Mouse (Mus musculus) erythroblast, embryonic 14.5 days (primary cell): ENCODE results near the gene Sh2b2. TPM values are rescaled to one million over a fixed set of nuclear protein-coding genes. Genes with fewer than 3 reads are reported as not detected.

Source experiments
- H3K27me3 ChIP-seq: 2 replicates; pipeline ENCODE4 v1.6.1; 2012; ENCODE audit warnings: inconsistent platforms; ENCODE audit not compliant: control insufficient read depth
- H3K36me3 ChIP-seq: 2 replicates; pipeline ENCODE4 v1.6.1; 2012; ENCODE audit warnings: mild to moderate bottlenecking, inconsistent platforms; ENCODE audit not compliant: control insufficient read depth
- H3K4me1 ChIP-seq: 2 replicates; pipeline ENCODE4 v1.6.1; 2012; ENCODE audit warnings: inconsistent platforms; ENCODE audit not compliant: control insufficient read depth
- H3K4me3 ChIP-seq: replicated peaks from 2 replicates; pipeline ENCODE3; 2012; ENCODE audit warnings: moderate library complexity, mild to moderate bottlenecking, inconsistent platforms
- H3K9me3 ChIP-seq: 2 replicates; pipeline ENCODE4 v1.6.1; 2012; ENCODE audit warnings: low read length, inconsistent platforms, mixed read lengths; ENCODE audit not compliant: control insufficient read depth
- GATA1 ChIP-seq: IDR thresholded peaks from 2 replicates; pipeline ENCODE4 v1.6.1; 2012; ENCODE audit warnings: low read length, inconsistent platforms, mixed read lengths
- TAL1 ChIP-seq: IDR thresholded peaks from 3 replicates; pipeline ENCODE4 v1.6.1; 2012; ENCODE audit warnings: low read length, inconsistent platforms, mixed read lengths
- polyA plus RNA-seq: library from polyadenylated mRNA; stranded (reverse); fragments of >175 nt; gene quantifications from 2 replicates; pipeline ENCODE4 v1.2.3, GENCODE M21; 2012

The Sh2b2 gene
- polyA plus RNA-seq, 1 experiment = 0.03 TPM

GRCm38 (mm10) chr5:136179594-136179993, 66.8 kb downstream of the Sh2b2 start:
- TF ChIP-seq GATA1 (no peak), TAL1 (no peak)
- H3K36me3 ChIP-seq = peaks cover 71% of the 10 kb centered on the region
- H3K27me3 ChIP-seq = no peaks in the 10 kb centered on the region
- H3K9me3 ChIP-seq = no peaks in the 10 kb centered on the region
- peaks cover 2% of the 10 kb centered on the region; the same call in 1 of the 2 replicates for H3K4me1 ChIP-seq
- H3K4me3 ChIP-seq = no peak overlapping the region

- TF ChIP-seq GATA1 (no peak), TAL1 (no peak)
- no peak overlapping the region for H3K4me3 ChIP-seq
- H3K36me3 ChIP-seq = peaks cover 17% of the 10 kb centered on the region
- H3K27me3 ChIP-seq = no peaks in the 10 kb centered on the region
- no peaks in the 10 kb centered on the region for H3K9me3 ChIP-seq
- H3K4me1 ChIP-seq = peaks cover 22% of the 10 kb centered on the region
These were observed 72.5 kb downstream of the Sh2b2 start for GRCm38 (mm10) chr5:136173606-136174463.

- H3K36me3 ChIP-seq = peaks cover 9% of the 10 kb centered on the region
- H3K9me3 ChIP-seq = peaks cover 5% of the 10 kb centered on the region
- H3K4me1 ChIP-seq = peaks cover 22% of the 10 kb centered on the region
- no peaks in the 10 kb centered on the region for H3K27me3 ChIP-seq
- TF ChIP-seq TAL1 = no peak
- no peak for TF ChIP-seq GATA1
- no peak overlapping the region for H3K4me3 ChIP-seq
These were observed 73.4 kb downstream of the Sh2b2 start for GRCm38 (mm10) chr5:136172939-136173338.

GRCm38 (mm10) chr5:136171363-136172341, 74.7 kb downstream of the Sh2b2 start:
- H3K4me3 ChIP-seq = peak overlapping the region; percentile 71
- no peaks in the 10 kb centered on the region for H3K36me3 ChIP-seq
- TF ChIP-seq GATA1 (no peak), TAL1 (no peak)
- peaks cover 6% of the 10 kb centered on the region for H3K9me3 ChIP-seq
- peaks cover 22% of the 10 kb centered on the region for H3K4me1 ChIP-seq
- no peaks in the 10 kb centered on the region for H3K27me3 ChIP-seq

GRCm38 (mm10) chr5:136170512-136171362, 75.6 kb downstream of the Sh2b2 start, which contains the start of gene Orai2:
Gene Orai2 (minus strand): TSS chr5:136170713.
- H3K36me3 ChIP-seq = no peaks in the 10 kb centered on the region
- H3K4me1 ChIP-seq = peaks cover 22% of the 10 kb centered on the region
- H3K9me3 ChIP-seq = peaks cover 6% of the 10 kb centered on the region
- H3K4me3 ChIP-seq = peak within 1 kb of the TSS; percentile 71
- H3K27me3 ChIP-seq = no peaks in the 10 kb centered on the region
- TF ChIP-seq GATA1 (no peak), TAL1 (no peak)

GRCm38 (mm10) chr5:136169626-136170511, 76.5 kb downstream of the Sh2b2 start:
- no peak for TF ChIP-seq TAL1
- H3K9me3 ChIP-seq = peaks cover 6% of the 10 kb centered on the region
- no peaks in the 10 kb centered on the region for H3K36me3 ChIP-seq
- H3K27me3 ChIP-seq = no peaks in the 10 kb centered on the region
- H3K4me1 ChIP-seq = peaks cover 22% of the 10 kb centered on the region
- peak overlapping the region; percentile 71 for H3K4me3 ChIP-seq

Other genes starting within 250 kb of the Sh2b2 start
- not detected in 2 replicates for gene Upk3b, start 208.1 kb downstream of the Sh2b2 start, polyA plus RNA-seq
- gene Upk3bl, start 192.1 kb downstream of the Sh2b2 start, polyA plus RNA-seq = not detected in 2 replicates
- gene Rasa4, start 162.6 kb downstream of the Sh2b2 start, polyA plus RNA-seq = 0.04 TPM in 2 replicates
- 9.9 and 12.2 TPM in 2 replicates for gene Polr2j, start 129.9 kb downstream of the Sh2b2 start, polyA plus RNA-seq
- 17.9 and 18.0 TPM in 2 replicates for gene Lrwd1, start 110.5 kb downstream of the Sh2b2 start, polyA plus RNA-seq
- gene Alkbh4, start 110.4 kb downstream of the Sh2b2 start, polyA plus RNA-seq = 4.8 and 5.1 TPM in 2 replicates
- 0.09 and 0.10 TPM in 2 replicates for gene Orai2, start 75.8 kb downstream of the Sh2b2 start, polyA plus RNA-seq
- gene Prkrip1, start 47.6 kb downstream of the Sh2b2 start, polyA plus RNA-seq = 7.3 and 7.9 TPM in 2 replicates